Mouse (Mus musculus): ENCODE measurements at regions not wholly inside any gene's neighbourhood (a gene's known extent, or its start where the extent isn't known, plus 50 kb on each side); places are given as distances from the start of the nearest gene placed in this dataset.
"Not testable (repeated sequence)": the region's sequence is repeated elsewhere in the genome, so short reads cannot be mapped to it uniquely, and the experiment has no call there.

- DNase-seq (ENCODE audit: low spot score in 2 of 2): not testable (repeated sequence)
These were observed 139.7 kb downstream of the Tex13c3 start for GRCm38 (mm10) chrX:19341231-19342007.

- no peak for DNase-seq (ENCODE audit: low spot score in 2 of 2)
These were observed 167.8 kb downstream of the Tex13c3 start for GRCm38 (mm10) chrX:19313286-19313685.

GRCm38 (mm10) chrX:19311809-19312559 lies 169.1 kb downstream of the Tex13c3 start:
- DNase-seq (ENCODE audit: low spot score in 2 of 2): no peak

- DNase-seq (ENCODE audit: low spot score in 2 of 2): no peak
These were observed 169.7 kb downstream of the Tex13c3 start for GRCm38 (mm10) chrX:19311377-19311776.

GRCm38 (mm10) chrX:19288171-19288570 lies 192.9 kb downstream of the Tex13c3 start:
- DNase-seq (ENCODE audit: low spot score in 2 of 2): no peak

- DNase-seq (ENCODE audit: low spot score in 2 of 2): no peak
These were observed 194.7 kb downstream of the Tex13c3 start for GRCm38 (mm10) chrX:19286431-19286830.

- DNase-seq (ENCODE audit: low spot score in 2 of 2): no peak
These were observed 195.3 kb downstream of the Tex13c3 start for GRCm38 (mm10) chrX:19285773-19286172.

GRCm38 (mm10) chrX:19283078-19283477 lies 198.0 kb downstream of the Tex13c3 start:
- DNase-seq (ENCODE audit: low spot score in 2 of 2): no peak

GRCm38 (mm10) chrX:19264237-19264636 lies 216.9 kb downstream of the Tex13c3 start:
- no peak for DNase-seq (ENCODE audit: low spot score in 2 of 2)

GRCm38 (mm10) chrX:19246777-19247619 lies 234.1 kb downstream of the Tex13c3 start:
- no peak for DNase-seq (ENCODE audit: low spot score in 2 of 2)

- peak; percentile 42 to 53 for DNase-seq (ENCODE audit: low spot score in 2 of 2)
These were observed 243.3 kb downstream of the Tex13c3 start for GRCm38 (mm10) chrX:19237738-19238261.

GRCm38 (mm10) chrX:19237048-19237737 lies 243.9 kb downstream of the Tex13c3 start:
- DNase-seq (ENCODE audit: low spot score in 2 of 2): peak; percentile 4 to 25

- no peak for DNase-seq (ENCODE audit: low spot score in 2 of 2)
These were observed 245.7 kb downstream of the Tex13c3 start for GRCm38 (mm10) chrX:19235449-19235848.

GRCm38 (mm10) chrX:19231823-19232222 lies 249.3 kb downstream of the Tex13c3 start:
- no peak for DNase-seq (ENCODE audit: low spot score in 2 of 2)

- DNase-seq (ENCODE audit: low spot score in 2 of 2): no peak
These were observed 257.8 kb downstream of the Tex13c3 start for GRCm38 (mm10) chrX:19223336-19223735.

- no peak for DNase-seq (ENCODE audit: low spot score in 2 of 2)
These were observed 260.2 kb downstream of the Tex13c3 start for GRCm38 (mm10) chrX:19220785-19221496.

- no peak for DNase-seq (ENCODE audit: low spot score in 2 of 2)
These were observed 261.4 kb downstream of the Tex13c3 start for GRCm38 (mm10) chrX:19219727-19220126.

GRCm38 (mm10) chrX:19219301-19219700 lies 261.8 kb downstream of the Tex13c3 start:
- no peak for DNase-seq (ENCODE audit: low spot score in 2 of 2)

- no peak for DNase-seq (ENCODE audit: low spot score in 2 of 2)
These were observed 274.7 kb downstream of the Tex13c3 start for GRCm38 (mm10) chrX:19206420-19206819.

GRCm38 (mm10) chrX:19202542-19202941 lies 278.6 kb downstream of the Tex13c3 start:
- no peak for DNase-seq (ENCODE audit: low spot score in 2 of 2)
